Mouse (Mus musculus) spleen, postnatal 4 days (tissue): ENCODE measurements around the gene Thrap3.
A peak's percentile ranks its signal among the peaks of the same experiment; 100 is the strongest.

Experiments used
- DNase-seq, 2 experiments: peaks; one replicate each; pipeline ENCODE4 v3.0.0; 2022; ENCODE audit warnings: low spot score in 2 of 2

Gene Thrap3

DNA sequence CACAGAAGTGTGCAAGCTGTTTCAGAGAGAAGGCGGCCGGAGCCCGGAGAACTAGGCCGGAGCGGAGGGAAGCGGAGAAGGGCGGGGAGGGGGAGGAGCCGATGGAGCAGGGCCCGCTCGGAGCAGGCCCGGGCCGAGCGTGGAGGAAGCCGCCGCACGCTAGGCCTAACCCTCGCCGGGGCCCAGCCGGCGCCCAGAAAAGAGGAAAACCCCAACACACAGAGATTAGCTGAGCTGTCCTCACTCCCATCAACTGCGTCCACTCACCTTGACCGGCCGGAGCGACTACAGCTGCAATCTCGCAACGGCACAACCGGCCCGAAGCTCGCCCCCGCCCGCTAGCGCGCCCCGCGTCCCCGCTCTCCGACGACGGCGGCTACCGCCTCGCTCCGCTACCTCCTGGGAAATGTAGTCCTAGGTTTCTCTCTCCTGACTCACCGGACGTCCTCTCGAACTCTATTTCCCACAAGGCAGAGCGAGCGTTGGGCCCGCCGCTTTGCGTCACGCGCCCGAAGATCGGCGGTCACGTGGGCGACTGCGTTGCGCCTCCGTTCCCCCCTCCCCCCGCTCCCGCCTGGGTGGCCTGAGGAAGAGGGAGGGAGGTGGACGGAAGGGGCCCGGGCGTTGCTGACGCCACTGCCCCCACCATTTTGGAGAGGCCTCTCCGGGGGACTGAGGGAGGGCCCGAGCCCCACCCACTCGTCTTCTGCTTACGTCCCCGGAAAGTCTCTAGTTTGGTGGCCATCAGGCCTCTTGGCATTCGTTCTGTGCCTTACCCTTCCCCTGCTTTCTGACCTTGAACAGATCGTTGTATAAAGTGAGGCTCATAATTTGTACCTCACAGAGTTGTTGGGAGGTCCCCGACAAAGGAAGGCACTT is at the start of gene Thrap3:
TSS of gene Thrap3 (minus strand) at position 458 of the 879 bp plus-strand sequence.
- DNase-seq: peak; percentile 97 to 98

- no peak for DNase-seq
Measured at GRCm38 (mm10) chr4:126251655-126252254, 49.2 kb upstream of the Thrap3 start.

DNA sequence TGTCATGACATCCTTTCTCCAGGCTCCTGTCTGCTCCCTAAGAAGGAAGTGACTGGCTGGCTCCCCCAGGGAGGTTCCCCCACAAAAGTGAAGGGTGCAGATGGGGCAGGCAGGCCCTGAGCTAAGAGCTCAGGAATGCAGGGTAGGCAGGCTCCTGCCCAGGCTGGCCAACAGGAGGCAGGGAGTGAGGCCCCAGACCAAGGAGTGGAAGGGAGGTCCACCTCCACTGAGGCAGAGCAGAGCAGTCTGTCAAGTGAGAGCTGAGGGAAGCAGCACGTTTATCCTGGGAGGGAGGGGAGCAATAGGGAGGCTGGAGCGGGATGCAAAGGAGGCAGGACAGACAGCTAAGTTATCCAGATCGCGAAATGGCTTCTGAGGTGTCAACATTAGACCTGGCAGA is 48.1 kb upstream of the Thrap3 start:
- no peak for DNase-seq

GRCm38 (mm10) chr4:126248261-126248868 is 45.8 kb upstream of the Thrap3 start:
- DNase-seq: no peak

GRCm38 (mm10) chr4:126246202-126246889 is 43.8 kb upstream of the Thrap3 start:
- DNase-seq: no peak

DNA sequence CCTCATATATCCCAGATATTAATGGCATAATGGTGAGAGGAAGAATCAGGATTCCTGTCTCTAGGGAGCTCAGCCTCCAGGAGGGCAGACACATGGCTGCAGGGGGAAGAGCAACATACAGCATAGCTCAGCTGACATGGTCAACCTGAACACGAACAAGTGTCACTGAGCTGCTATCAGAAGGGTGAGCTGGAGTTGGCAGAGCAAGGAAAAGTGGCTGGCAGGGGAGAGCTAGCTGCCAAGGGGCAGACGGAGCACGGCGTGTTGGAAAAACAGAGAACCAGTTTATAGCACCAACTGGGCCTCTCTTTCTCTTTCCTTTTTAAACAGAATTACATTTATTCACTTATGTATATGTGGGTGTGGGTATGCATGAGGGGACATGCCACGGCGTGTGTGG is 40.0 kb upstream of the Thrap3 start:
- no peak for DNase-seq

DNA sequence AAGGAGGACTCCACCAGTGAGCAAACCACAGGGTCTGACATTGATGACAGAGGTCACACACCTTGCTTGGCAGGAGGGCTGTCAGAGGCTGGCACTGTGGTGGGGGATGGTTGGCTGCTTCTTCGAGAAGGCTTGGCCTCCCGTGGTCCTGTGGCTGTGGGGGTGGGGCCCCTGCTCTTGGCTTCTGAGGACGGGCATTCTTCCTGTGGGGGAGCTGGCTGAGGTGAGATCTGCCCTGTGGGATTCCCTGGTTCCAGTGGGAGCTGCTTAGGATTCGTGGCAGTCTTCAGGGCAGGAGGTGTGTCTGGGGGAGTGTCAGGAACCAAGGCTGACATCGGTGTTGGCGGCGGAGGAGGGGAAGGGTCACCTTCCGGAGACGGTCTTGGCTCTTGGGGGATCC is 39.4 kb upstream of the Thrap3 start:
- DNase-seq: no peak

GRCm38 (mm10) chr4:126239862-126240475 is 37.4 kb upstream of the Thrap3 start:
- DNase-seq: no peak

DNA sequence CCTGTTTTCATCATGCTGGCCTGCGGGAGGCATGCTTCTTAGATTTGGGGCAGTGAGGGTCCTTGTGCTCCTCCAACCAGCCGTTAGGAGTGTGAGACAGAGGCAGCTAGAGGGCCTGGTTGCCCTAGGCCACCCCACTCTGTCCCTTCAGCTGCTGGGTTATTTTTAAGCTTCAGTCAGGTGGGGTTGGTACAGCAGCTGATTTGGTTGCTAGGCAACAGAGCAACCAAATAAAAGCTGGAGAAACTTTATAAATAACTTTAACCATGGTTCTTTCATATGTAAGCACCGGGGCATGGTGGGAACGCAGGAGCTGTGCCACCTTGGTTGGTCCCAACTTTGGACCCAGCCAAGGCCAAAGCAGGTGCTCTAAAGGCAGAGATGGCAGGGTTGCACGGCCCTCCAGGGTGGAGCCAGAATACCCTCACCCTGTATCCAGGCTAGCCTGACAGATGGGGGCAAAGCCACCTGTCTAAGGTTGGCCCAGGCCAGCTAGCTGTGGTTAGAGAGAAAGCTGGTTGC is 35.2 kb upstream of the Thrap3 start:
- no peak for DNase-seq

DNA sequence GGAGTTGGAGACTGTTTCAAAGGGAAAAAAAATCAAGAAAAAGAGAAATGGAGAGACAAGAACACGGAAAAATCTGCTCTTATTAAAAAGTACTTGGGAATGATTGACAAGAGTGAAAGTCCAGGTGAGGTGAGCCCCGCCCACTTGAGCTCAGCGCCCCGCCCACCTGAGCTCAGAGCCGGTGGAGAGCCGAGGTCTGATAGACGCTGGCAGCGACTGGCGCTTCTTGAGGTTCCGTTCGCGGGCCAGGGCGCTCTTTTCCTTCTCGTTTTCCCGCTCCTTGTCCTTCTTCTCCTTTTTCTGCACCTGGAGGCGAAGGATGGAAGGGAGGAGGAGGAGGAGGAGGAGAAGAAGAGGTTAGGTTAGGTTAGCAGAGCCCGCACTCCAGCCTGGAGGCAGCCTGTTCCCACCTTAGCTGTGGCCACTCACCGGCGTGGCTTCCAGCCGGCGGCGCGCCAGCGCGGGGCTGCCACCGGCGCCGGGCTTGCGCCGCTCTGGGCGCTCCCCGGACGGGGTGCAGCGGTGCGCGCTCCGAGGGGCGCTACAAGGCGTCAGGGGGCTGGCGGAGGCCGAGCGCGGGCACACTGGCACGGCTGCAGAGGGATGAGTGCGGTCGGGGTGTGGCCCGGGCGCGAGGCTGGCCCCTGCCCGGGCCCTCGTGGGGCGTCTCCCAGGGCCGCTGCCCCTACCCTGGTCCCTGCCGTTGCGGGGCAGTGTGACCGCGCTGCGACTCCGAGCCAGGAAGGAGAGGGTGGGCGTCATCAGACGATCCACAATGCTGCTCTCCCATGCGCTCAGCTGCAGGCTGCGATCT is 34.1 kb upstream of the Thrap3 start:
- DNase-seq: no peak

DNA sequence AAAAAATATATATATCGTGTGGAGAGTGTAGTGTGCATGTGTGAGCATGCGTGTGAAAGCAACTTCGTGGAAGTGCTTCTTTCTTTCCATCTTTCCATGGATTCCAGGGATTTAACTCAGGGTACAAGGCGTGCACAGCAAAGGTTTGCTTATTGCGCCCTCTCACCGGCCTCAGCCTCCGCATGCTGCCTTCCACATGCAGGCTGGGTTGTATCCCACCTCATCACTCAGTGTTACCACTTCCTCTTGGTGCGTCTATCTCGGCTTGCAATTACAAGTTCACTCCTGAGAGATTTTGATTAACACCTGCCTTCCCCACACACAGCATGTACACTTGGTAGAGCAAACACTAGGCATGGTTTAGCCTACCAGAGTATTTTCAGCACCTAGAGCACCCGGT is 32.6 kb upstream of the Thrap3 start:
- DNase-seq: no peak

DNA sequence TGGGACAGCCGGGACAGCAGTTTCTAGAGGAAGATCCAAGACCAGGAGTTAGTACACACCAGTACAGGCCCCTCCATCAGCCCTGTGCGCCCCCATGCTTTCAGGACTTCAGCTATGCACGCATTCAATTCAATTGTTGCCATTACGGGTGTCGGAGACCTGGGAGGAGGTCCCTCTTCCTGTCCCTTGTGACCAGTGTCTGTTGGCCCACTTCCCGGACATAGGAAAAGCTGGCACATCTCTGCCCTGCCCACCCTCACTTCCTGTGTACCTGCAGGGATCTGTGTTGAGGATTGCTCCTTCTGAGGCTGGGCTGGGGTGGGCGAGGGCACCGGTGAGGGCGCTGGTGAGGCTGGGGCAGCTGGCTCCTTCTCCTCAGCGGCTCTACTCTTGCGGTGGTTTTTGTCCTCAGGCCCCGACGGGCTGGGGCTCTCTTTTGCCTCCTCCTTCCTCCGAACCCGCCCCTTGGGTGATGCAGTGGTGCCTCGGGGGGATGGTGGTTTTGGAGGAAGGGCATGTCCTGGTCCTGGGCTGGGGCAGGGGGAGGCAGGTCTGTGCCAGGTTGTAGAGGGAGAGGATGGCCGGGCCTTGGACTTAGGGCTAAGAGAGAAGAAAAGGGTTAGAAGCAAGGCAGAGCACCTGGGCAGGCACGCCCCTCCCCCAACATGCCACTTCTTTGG is 32.1 kb upstream of the Thrap3 start:
- DNase-seq: no peak

DNA sequence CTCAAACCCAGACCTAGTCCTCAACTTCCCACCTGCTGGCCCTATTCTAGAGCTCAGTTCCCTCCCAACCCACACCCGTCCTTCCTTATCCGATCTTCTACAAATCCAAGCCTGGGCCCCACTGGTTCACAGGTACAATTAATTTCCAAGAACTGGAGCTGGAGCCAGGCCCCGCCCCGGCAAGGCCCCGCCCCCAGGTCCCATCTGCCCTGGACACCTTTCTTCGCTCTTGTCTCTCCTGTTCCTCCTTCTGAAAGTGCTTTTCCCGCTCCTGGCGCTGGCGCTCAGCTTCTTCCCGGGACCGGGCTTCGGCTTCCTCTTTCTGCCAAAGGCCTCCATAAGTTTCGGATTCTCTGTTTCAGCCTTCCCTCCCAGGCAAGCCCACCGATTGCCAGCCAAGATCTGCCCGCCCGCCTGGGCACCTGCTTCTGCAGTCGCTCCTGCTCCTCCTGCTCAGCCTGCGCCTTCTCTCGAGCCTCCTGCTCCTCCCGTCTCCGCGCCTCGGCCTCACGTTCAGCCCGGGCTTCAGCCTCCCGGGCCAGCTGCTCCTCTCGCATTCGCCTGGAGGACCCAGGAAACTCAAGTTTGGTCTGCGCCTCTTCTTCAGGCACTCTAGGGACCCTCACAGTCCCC is 31.2 kb upstream of the Thrap3 start:
- DNase-seq: no peak

GRCm38 (mm10) chr4:126229900-126230299 is 27.3 kb upstream of the Thrap3 start:
- DNase-seq: no peak

GRCm38 (mm10) chr4:126228144-126228543 is 25.6 kb upstream of the Thrap3 start:
- no peak for DNase-seq

DNA sequence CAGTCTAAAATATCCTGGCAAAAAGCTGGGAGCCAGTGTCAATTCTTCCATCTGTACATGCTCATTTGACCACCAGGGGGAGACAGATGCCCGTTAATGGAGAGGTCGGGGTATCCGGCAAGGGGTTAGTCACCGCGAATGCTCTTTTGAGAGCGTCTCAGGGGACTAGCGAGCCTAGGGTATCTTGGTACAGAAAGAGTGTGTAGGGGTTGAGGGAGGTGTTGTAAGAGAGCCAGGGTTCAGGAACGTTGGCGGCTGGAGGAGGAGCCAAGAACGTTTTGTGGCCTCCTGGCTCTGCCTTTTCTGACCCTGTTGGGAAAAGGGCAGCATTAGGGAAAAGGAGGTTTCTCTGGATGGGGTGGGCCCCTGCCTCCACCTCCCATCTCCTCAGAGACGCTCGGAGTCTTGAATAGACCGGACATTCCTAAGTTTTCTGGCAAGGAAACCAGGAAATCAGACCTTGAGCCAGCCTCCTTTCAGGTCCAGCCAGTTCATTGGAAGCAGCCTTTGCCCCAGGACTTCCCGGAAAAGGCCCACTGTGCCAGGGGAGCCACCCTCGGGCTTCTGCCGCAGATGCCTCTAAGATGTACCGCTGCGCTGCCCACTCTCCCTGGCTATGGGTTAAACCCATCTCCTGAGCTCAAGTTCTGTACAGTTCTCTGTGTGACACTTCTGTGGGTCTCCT is 24.7 kb upstream of the Thrap3 start:
- peak; percentile 84 to 95 for DNase-seq

DNA sequence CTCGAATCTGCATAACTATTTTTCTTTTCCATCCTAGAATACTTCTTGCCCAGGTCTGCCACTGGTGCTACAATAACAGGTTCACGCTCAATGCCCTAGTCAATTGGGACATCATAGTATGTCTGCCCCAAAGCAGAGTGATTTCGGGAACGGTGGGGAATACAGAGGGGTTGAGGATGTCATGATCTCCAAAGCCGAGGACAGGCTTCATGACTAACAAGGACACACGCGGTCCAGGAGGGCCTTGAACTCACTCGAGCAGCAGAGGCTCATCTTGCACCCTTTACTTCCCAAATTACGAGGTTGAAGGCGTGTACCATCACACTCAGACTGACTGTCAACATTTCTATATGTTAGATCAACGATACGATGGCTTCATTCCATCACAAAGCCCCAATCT is 24.1 kb upstream of the Thrap3 start:
- no peak for DNase-seq

- no peak for DNase-seq
Measured at GRCm38 (mm10) chr4:126222631-126223030, 20.1 kb upstream of the Thrap3 start.

GRCm38 (mm10) chr4:126220045-126220444 is 17.5 kb upstream of the Thrap3 start:
- DNase-seq: no peak
